Mouse (Mus musculus): ENCODE measurements around the gene Sgcd. TPM values are rescaled to one million over a fixed set of nuclear protein-coding genes. Genes with fewer than 3 reads are reported as not detected.

Gene Sgcd
- polyA plus RNA-seq, 1 experiment from 2014 or later: 3.7 TPM

- no peak overlapping the region for H3K9ac ChIP-seq (replicated peaks; ENCODE audit: low read depth, low read length)
- H3K4me2 ChIP-seq (ENCODE audit: low read length): no peak overlapping the region
- H3K4me3 ChIP-seq (replicated peaks; ENCODE audit: low read length): no peak overlapping the region
- peaks cover 12% of the 10 kb centered on the region for H3K4me1 ChIP-seq (replicated peaks; ENCODE audit: control insufficient read depth, insufficient read depth, low read length)
- no peak for ATAC-seq
- H3K36me3 ChIP-seq (ENCODE audit: control insufficient read depth, insufficient read depth): no peaks in the 10 kb centered on the region
- WGBS: 82% methylated on average over 6 of the region's 6 CpGs
- H3K9me3 ChIP-seq (ENCODE audit: control insufficient read depth, low read length): no peaks in the 10 kb centered on the region
- no peaks in the 10 kb centered on the region for H3K27me3 ChIP-seq (replicated peaks; ENCODE audit: control insufficient read depth, insufficient read depth, low read length)
- H3K27ac ChIP-seq (ENCODE audit: low read length): no peak overlapping the region
These were observed 611.3 kb downstream of the Sgcd start for GRCm38 (mm10) chr11:47377421-47377820.

- H3K27ac ChIP-seq (ENCODE audit: low read length): no peak overlapping the region
- H3K36me3 ChIP-seq (ENCODE audit: control insufficient read depth, insufficient read depth): no peaks in the 10 kb centered on the region
- no peaks in the 10 kb centered on the region for H3K27me3 ChIP-seq (replicated peaks; ENCODE audit: control insufficient read depth, insufficient read depth, low read length)
- H3K9ac ChIP-seq (replicated peaks; ENCODE audit: low read depth, low read length): no peak overlapping the region
- ATAC-seq: no peak
- 63% methylated on average over 1 of the region's 1 CpGs for WGBS
- no peaks in the 10 kb centered on the region for H3K9me3 ChIP-seq (ENCODE audit: control insufficient read depth, low read length)
- H3K4me2 ChIP-seq (ENCODE audit: low read length): no peak overlapping the region
- no peak overlapping the region for H3K4me3 ChIP-seq (replicated peaks; ENCODE audit: low read length)
- peaks cover 12% of the 10 kb centered on the region for H3K4me1 ChIP-seq (replicated peaks; ENCODE audit: control insufficient read depth, insufficient read depth, low read length)
These were observed 611.9 kb downstream of the Sgcd start for GRCm38 (mm10) chr11:47376915-47377314.

- no peak overlapping the region for H3K4me3 ChIP-seq (replicated peaks; ENCODE audit: low read length)
- H3K9ac ChIP-seq (replicated peaks; ENCODE audit: low read depth, low read length): no peak overlapping the region
- WGBS: 43% methylated on average over 2 of the region's 2 CpGs
- H3K36me3 ChIP-seq (ENCODE audit: control insufficient read depth, insufficient read depth): no peaks in the 10 kb centered on the region
- ATAC-seq: no peak
- H3K9me3 ChIP-seq (ENCODE audit: control insufficient read depth, low read length): no peaks in the 10 kb centered on the region
- H3K4me1 ChIP-seq (replicated peaks; ENCODE audit: control insufficient read depth, insufficient read depth, low read length): no peaks in the 10 kb centered on the region
- no peaks in the 10 kb centered on the region for H3K27me3 ChIP-seq (replicated peaks; ENCODE audit: control insufficient read depth, insufficient read depth, low read length)
- no peak overlapping the region for H3K4me2 ChIP-seq (ENCODE audit: low read length)
- no peak overlapping the region for H3K27ac ChIP-seq (ENCODE audit: low read length)
These were observed 617.2 kb downstream of the Sgcd start for GRCm38 (mm10) chr11:47371616-47372015.

- 87% methylated on average over 2 of the region's 2 CpGs for WGBS
- Histone ChIP-seq H3K4me1 (replicated peaks; ENCODE audit: control insufficient read depth, insufficient read depth, low read length) (no peaks in the 10 kb centered on the region), H3K4me3 (replicated peaks; ENCODE audit: low read length) (no peak overlapping the region), H3K9me3 (ENCODE audit: control insufficient read depth, low read length) (no peaks in the 10 kb centered on the region), H3K27me3 (replicated peaks; ENCODE audit: control insufficient read depth, insufficient read depth, low read length) (no peaks in the 10 kb centered on the region), H3K27ac (ENCODE audit: low read length) (no peak overlapping the region), H3K9ac (replicated peaks; ENCODE audit: low read depth, low read length) (no peak overlapping the region), H3K4me2 (ENCODE audit: low read length) (no peak overlapping the region), H3K36me3 (ENCODE audit: control insufficient read depth, insufficient read depth) (no peaks in the 10 kb centered on the region)
- no peak for ATAC-seq
These were observed 637.2 kb downstream of the Sgcd start for GRCm38 (mm10) chr11:47351585-47351984.

GRCm38 (mm10) chr11:47343486-47343885 lies 645.3 kb downstream of the Sgcd start:
- Histone ChIP-seq H3K9ac (replicated peaks; ENCODE audit: low read depth, low read length) (no peak overlapping the region), H3K27me3 (replicated peaks; ENCODE audit: control insufficient read depth, insufficient read depth, low read length) (peaks cover 17% of the 10 kb centered on the region), H3K4me2 (ENCODE audit: low read length) (no peak overlapping the region), H3K4me3 (replicated peaks; ENCODE audit: low read length) (no peak overlapping the region), H3K27ac (ENCODE audit: low read length) (no peak overlapping the region), H3K36me3 (ENCODE audit: control insufficient read depth, insufficient read depth) (no peaks in the 10 kb centered on the region), H3K9me3 (ENCODE audit: control insufficient read depth, low read length) (no peaks in the 10 kb centered on the region), H3K4me1 (replicated peaks; ENCODE audit: control insufficient read depth, insufficient read depth, low read length) (peaks cover 8% of the 10 kb centered on the region)
- ATAC-seq: peak; percentile 94
- whole genome bisulfite sequencing: 1% methylated on average over 2 of the region's 2 CpGs

- Histone ChIP-seq H3K4me1 (replicated peaks; ENCODE audit: control insufficient read depth, insufficient read depth, low read length) (no peaks in the 10 kb centered on the region), H3K27me3 (replicated peaks; ENCODE audit: control insufficient read depth, insufficient read depth, low read length) (0 out of 2 replicates have a peak, but pooled peaks cover under 1% of the 10 kb centered on the region), H3K27ac (ENCODE audit: low read length) (no peak overlapping the region), H3K4me3 (replicated peaks; ENCODE audit: low read length) (no peak overlapping the region), H3K4me2 (ENCODE audit: low read length) (no peak overlapping the region), H3K9me3 (ENCODE audit: control insufficient read depth, low read length) (no peaks in the 10 kb centered on the region), H3K36me3 (ENCODE audit: control insufficient read depth, insufficient read depth) (no peaks in the 10 kb centered on the region), H3K9ac (replicated peaks; ENCODE audit: low read depth, low read length) (no peak overlapping the region)
- no peak for ATAC-seq
- WGBS: 91% methylated on average over 2 of the region's 2 CpGs
These were observed 655.1 kb downstream of the Sgcd start for GRCm38 (mm10) chr11:47333702-47334101.

- no peaks in the 10 kb centered on the region for H3K9me3 ChIP-seq (ENCODE audit: control insufficient read depth, low read length)
- H3K4me2 ChIP-seq (ENCODE audit: low read length): no peak overlapping the region
- no peak overlapping the region for H3K27ac ChIP-seq (ENCODE audit: low read length)
- no peaks in the 10 kb centered on the region for H3K27me3 ChIP-seq (replicated peaks; ENCODE audit: control insufficient read depth, insufficient read depth, low read length)
- no peak for ATAC-seq
- H3K4me1 ChIP-seq (replicated peaks; ENCODE audit: control insufficient read depth, insufficient read depth, low read length): no peaks in the 10 kb centered on the region
- H3K9ac ChIP-seq (replicated peaks; ENCODE audit: low read depth, low read length): no peak overlapping the region
- no peak overlapping the region for H3K4me3 ChIP-seq (replicated peaks; ENCODE audit: low read length)
- H3K36me3 ChIP-seq (ENCODE audit: control insufficient read depth, insufficient read depth): no peaks in the 10 kb centered on the region
These were observed 683.2 kb downstream of the Sgcd start for GRCm38 (mm10) chr11:47305579-47305978.

- ATAC-seq: peak; percentile 91
- Histone ChIP-seq H3K9me3 (ENCODE audit: control insufficient read depth, low read length) (no peaks in the 10 kb centered on the region), H3K4me2 (ENCODE audit: low read length) (no peak overlapping the region), H3K36me3 (ENCODE audit: control insufficient read depth, insufficient read depth) (no peaks in the 10 kb centered on the region), H3K4me1 (replicated peaks; ENCODE audit: control insufficient read depth, insufficient read depth, low read length) (no peaks in the 10 kb centered on the region), H3K27me3 (replicated peaks; ENCODE audit: control insufficient read depth, insufficient read depth, low read length) (no peaks in the 10 kb centered on the region), H3K4me3 (replicated peaks; ENCODE audit: low read length) (no peak overlapping the region), H3K9ac (replicated peaks; ENCODE audit: low read depth, low read length) (no peak overlapping the region), H3K27ac (ENCODE audit: low read length) (no peak overlapping the region)
- 66% methylated on average over 12 of the region's 12 CpGs for WGBS
These were observed 683.9 kb downstream of the Sgcd start for GRCm38 (mm10) chr11:47304702-47305450.

GRCm38 (mm10) chr11:47299777-47300176 lies 689.0 kb downstream of the Sgcd start:
- 88% methylated on average over 1 of the region's 1 CpGs for WGBS
- no peak overlapping the region for H3K4me2 ChIP-seq (ENCODE audit: low read length)
- no peak for ATAC-seq

More at GRCm38 (mm10) chr11:47299777-47300176, 689.0 kb downstream of the Sgcd start:
- no peak overlapping the region for H3K27ac ChIP-seq (ENCODE audit: low read length)
- no peak overlapping the region for H3K4me3 ChIP-seq (replicated peaks; ENCODE audit: low read length)
- H3K27me3 ChIP-seq (replicated peaks; ENCODE audit: control insufficient read depth, insufficient read depth, low read length): no peaks in the 10 kb centered on the region
- H3K9me3 ChIP-seq (ENCODE audit: control insufficient read depth, low read length): no peaks in the 10 kb centered on the region
- no peak overlapping the region for H3K9ac ChIP-seq (replicated peaks; ENCODE audit: low read depth, low read length)
- no peaks in the 10 kb centered on the region for H3K4me1 ChIP-seq (replicated peaks; ENCODE audit: control insufficient read depth, insufficient read depth, low read length)
- no peaks in the 10 kb centered on the region for H3K36me3 ChIP-seq (ENCODE audit: control insufficient read depth, insufficient read depth)

Data from forebrain, embryonic 16.5 days (tissue).